Mouse (Mus musculus) fibroblast of lung, adult 2 months (primary cell): ENCODE results near the gene Mynn.

ENCODE experiments used
- DNase-seq: peaks from one replicate; pipeline ENCODE4 v3.0.0-alpha.2; 2011; ENCODE audit warnings: low read depth

The Mynn gene

DNA sequence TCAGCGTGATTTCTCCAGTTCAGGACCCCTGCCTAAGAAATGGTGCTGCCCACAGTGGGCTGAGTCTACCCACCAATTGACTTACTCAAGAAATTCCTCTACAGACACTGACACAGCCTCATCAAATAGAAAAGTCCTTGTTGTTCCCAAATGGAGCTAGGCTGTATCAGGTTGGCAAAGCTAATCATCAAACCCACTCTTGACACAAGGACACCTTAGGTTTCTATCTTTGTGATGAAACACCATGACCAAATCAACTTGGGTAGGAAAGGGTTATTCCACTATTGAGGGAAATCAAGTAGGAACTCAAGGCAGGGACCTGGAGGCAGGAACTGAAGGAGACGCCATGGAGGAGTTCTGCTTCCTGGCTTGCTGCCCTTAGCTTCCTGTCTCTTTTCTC is 42.3 kb downstream of the Mynn start, which contains the start of gene Lrriq4:
Gene Lrriq4, plus strand, starts transcription at position 301 of the 400 bp plus-strand sequence.
- no peak for DNase-seq

DNA sequence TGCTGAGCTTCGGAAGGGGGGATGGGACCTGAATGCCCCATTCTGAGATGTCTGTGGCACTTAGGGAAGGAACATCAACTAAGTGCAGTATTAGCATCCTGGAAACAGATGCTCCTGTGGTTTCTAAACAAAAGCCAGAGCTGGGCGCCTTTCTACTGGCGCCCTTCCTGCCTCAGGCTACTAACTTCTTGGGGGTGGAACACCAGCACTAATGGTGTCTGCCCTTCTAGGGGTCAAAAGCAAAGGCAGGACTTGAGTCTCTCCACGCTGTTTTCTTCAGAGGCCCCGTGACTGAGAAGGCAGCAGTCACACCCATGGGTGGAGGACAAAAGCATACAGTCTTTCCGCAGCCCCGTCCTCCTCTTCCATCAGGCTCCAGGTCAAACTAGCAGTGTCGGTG is 44.9 kb downstream of the Mynn start:
- no peak for DNase-seq

DNA sequence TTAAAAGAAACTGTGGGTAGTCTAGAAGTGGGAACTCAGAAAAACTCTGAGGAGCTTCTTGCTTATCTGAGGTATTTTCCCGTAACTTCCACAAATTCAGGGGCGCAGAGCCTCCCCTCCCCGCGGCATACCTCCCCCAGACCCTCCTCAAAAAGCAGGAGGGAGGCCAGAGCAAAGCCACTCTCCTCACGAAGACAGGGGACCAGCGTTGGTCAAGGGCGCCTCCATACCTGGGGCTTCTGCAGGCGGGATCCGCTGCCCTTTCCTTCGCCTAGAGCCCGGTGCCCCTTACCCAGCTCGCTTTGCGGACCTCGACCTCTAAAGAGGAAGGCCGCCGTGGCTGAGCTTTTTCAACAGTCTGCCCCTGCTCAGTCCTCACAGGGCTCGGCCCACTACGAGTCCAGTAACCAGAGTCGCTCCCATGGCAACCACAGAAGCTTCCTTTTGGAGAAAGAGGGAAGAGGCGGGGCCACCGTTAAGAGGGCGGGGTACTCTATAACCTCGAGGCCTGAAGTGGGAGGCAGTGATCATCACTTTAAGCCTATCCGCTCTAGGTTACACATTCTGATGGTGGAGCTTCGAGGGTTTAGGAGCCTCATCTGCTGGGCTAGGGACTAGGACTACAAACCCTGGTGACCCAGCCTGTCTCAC is 45.7 kb downstream of the Mynn start, which contains the start of gene Lrrc34:
Gene Lrrc34, minus strand, starts transcription at position 430 of the 651 bp plus-strand sequence.
- no peak for DNase-seq

DNA sequence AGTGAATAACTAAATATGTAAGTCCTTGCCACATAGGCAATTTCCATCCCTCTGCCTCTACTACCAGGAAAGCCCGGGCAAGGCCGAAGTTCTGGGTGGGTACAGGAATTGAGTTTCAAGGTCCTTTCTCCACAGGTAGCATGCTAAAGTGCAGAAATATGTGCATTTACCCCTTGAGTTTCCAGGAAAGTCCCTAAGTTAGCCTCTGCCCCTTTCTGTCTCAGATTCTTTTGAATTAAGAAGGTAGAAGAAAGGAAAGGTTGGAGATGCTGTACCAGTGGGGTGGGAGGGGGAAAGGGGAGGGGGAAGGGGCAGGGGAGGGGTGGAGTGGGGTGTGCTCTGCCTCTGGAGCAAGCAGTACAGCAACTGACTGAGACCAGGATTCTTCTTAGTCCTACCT is 46.6 kb downstream of the Mynn start:
- no peak for DNase-seq

DNA sequence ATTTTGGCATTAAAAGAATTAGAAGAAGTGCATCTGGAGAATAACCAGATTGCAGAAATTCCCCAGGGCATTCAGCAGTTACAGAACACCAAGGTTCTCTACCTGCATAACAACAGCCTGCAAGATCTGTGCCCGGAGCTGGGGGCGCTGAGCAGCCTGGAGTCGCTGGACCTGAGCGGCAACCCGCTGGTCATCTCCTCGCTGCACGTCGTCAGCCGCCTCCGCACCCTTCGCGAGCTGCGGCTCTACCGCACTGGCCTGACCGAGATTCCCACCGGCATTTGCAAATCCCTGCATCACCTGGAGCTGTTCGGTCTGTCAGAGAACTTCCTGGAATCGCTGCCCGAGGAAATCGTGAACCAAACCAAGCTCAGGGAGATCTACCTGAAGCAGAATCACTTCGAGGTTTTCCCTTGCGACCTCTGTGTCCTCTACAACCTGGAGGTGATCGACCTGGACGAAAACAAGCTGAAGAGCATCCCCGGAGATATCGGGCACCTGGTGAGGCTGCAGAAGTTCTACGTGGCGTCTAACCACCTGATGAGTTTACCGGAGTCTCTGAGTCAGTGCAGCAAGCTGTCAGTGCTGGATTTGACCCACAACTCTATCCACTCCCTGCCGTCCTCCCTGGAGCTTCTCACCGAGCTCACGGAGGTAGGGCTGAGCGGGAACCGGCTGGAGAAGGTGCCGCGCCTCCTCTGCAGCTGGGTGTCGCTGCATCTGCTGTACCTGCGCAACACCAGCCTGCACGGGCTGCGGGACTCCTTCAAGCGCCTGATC is 48.4 kb downstream of the Mynn start:
- no peak for DNase-seq

DNA sequence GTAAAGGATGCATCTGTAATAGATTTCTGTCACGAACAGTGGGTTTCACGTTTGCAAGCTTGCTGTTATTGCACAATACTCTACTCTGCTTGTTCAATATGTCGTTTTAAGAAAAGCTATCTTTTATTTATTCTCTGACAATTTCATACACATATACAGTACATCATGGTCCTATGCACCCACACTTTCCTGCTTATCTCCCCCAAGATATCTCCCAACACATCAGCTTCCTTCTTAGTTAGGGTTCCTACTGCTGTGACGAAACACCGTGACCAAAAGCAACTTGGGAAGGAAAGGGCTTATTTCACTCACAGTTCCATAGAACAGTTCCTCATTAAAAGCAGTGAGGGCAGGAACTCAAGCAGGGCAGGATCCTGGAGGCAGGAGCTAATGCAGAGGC is 54.1 kb downstream of the Mynn start:
- DNase-seq = no peak

DNA sequence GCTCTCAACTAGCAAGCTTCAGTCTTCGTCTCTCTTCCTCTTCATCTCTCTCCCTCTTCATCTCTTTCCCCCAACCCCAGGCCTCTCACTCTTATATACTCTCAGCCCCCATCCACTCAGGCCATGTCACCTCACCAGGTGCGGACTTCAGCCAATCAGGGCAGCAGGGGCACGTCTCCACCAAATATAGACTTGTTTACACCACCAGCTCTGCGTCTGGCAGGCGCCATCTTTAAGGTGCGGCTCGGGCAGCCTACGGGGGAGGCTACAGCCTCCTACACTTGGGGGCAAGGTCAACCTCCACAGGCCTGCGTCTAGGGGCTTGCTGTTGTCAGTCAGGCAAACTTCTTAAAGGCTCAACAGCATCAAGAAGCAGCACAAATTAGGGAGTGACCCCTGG is 56.6 kb downstream of the Mynn start:
- no peak for DNase-seq
